Mouse (Mus musculus) bone marrow, adult 2 months (tissue): ENCODE measurements around the gene Tead1. TPM values are rescaled to one million over a fixed set of nuclear protein-coding genes. Genes with fewer than 3 reads are reported as not detected.

Experiments
- H3K27ac ChIP-seq: fragments of 200-500 bp; 2 replicates; pipeline ENCODE4 v1.5.1; 2012; ENCODE audit warnings: low read depth, mild to moderate bottlenecking, control low read depth, inconsistent platforms, low read length; ENCODE audit not compliant: control insufficient read depth, poor library complexity, insufficient read depth
- H3K4me1 ChIP-seq: fragments of 200-500 bp; 2 replicates; pipeline ENCODE4 v1.6.1; 2011; ENCODE audit warnings: low read length; ENCODE audit not compliant: control insufficient read depth, insufficient read depth
- H3K4me3 ChIP-seq: fragments of 200-500 bp; replicated peaks from 2 replicates; pipeline ENCODE3; 2011; ENCODE audit warnings: mild to moderate bottlenecking, low read depth, low read length, control low read depth; ENCODE audit not compliant: control insufficient read depth
- CTCF ChIP-seq: fragments of 200-500 bp; IDR thresholded peaks from 2 replicates; pipeline ENCODE4 v1.5.1; 2011; ENCODE audit warnings: low read length, control low read depth; ENCODE audit not compliant: control insufficient read depth, insufficient read depth
- POLR2A ChIP-seq: fragments of 200-500 bp; IDR thresholded peaks from 2 replicates; pipeline ENCODE4 v1.6.1; 2011; ENCODE audit warnings: low read depth, mild to moderate bottlenecking, control low read depth, low read length, borderline replicate concordance; ENCODE audit not compliant: control insufficient read depth
- WGBS: fragments of 180-500 bp; shearing (Covaris S2); methylation state at CpG from one replicate; pipeline ENCODE4 v1.1.7; 2018; 5-methylcytosine and 5-hydroxymethylcytosine counted together
- polyA plus RNA-seq: library from polyadenylated mRNA; stranded (reverse); fragments of >200 nt; gene quantifications from 2 replicates; pipeline ENCODE4 v1.2.4, GENCODE M21; 2011; ENCODE audit warnings: low replicate concordance; ENCODE audit not compliant: missing spikeins, insufficient read depth, insufficient read length

Gene Tead1
- polyA plus RNA-seq, 1 experiment = 3.0 TPM

- Histone ChIP-seq H3K4me1 (no peaks in the 10 kb centered on the region; the same call in 1 of the 2 replicates), H3K4me3 (no peak overlapping the region), H3K27ac (no peak overlapping the region)
- TF ChIP-seq POLR2A (no peak), CTCF (no peak)
- 80% methylated on average over 6 of the region's 6 CpGs for WGBS
These were observed 212.8 kb downstream of the Tead1 start for GRCm38 (mm10) chr7:112891883-112892282.

DNA sequence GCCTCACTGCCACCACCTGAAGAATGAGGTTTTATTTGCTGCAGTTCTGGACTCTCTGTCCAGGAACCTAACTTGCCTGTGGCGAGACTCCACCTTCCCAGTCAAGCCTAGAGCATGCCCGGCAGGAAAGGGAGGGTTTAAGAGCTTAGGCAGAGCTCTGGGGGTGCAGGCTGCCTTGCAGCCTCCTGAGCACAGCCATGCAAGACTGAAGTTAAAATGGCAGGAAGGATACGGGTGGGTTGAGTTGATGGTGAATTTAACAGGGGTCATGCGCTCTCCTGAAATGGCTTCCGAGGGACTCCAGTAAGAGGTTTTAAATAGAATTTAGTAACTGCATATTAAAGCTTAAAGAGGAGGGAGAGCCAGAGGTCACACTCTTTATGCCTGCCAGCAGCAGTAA is 213.5 kb downstream of the Tead1 start:
- WGBS = 69% methylated on average over 5 of the region's 5 CpGs

DNA sequence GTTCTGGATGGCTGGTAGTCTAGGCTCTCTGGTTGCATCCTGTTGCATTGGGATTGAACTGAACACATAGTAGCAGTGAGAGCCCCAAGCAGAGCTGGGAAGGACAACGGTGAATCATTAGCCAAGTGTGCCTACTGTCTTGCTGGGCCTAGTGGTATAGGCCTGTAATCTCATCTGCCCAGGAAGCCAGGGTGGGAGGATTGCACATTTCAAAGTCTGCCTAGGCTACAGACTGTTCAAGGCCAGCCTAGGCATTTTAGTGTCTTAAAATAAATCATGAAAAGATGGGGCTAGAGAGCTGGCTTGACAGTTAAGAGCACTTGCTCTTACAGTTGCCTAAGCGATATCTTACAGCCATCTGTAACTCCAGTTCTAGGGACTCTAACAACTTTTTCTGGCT is 217.2 kb downstream of the Tead1 start:
- Histone ChIP-seq H3K4me1 (no peaks in the 10 kb centered on the region), H3K4me3 (no peak overlapping the region), H3K27ac (no peak overlapping the region)
- 87% methylated on average over 2 of the region's 2 CpGs for WGBS
- TF ChIP-seq POLR2A (no peak), CTCF (no peak)

More for the DNA sequence above, 213.5 kb downstream of the Tead1 start:
- TF ChIP-seq POLR2A (no peak), CTCF (no peak)
- no peak overlapping the region for H3K27ac ChIP-seq
- H3K4me3 ChIP-seq = no peak overlapping the region
- H3K4me1 ChIP-seq = no peaks in the 10 kb centered on the region; the same call in 1 of the 2 replicates

DNA sequence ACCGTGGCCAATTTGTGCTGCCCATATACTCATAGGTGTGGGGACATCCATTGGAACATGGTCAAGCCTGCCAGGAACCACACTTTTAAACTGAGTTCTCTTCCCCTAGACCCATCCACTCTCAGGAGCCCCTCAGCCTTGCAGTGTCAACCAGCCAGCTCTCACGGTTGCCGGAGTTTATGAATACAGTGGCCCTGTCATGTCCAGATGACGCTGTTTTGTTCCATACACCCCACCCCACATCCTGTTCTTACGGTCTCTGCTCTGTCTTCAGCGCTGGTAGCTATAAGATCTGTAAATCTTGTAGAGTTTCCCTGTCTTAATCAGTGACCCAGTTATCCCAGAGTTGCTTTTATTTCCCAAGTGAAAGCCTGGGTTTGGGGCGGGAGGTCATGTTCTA is 222.6 kb downstream of the Tead1 start:
- no peak overlapping the region for H3K4me3 ChIP-seq
- H3K27ac ChIP-seq = no peak overlapping the region
- 80% methylated on average over 7 of the region's 7 CpGs for WGBS
- H3K4me1 ChIP-seq = no peaks in the 10 kb centered on the region
- TF ChIP-seq CTCF = no peak
- TF ChIP-seq POLR2A = no peak

GRCm38 (mm10) chr7:112906848-112907247 is 227.7 kb downstream of the Tead1 start:
- Histone ChIP-seq H3K4me1 (no peaks in the 10 kb centered on the region), H3K27ac (no peak overlapping the region), H3K4me3 (no peak overlapping the region)
- 62% methylated on average over 5 of the region's 5 CpGs for WGBS
- TF ChIP-seq CTCF = no peak
- TF ChIP-seq POLR2A = no peak

- Histone ChIP-seq H3K27ac (no peak overlapping the region), H3K4me1 (no peaks in the 10 kb centered on the region), H3K4me3 (no peak overlapping the region)
- no peak for TF ChIP-seq CTCF
- WGBS = 76% methylated on average over 2 of the region's 2 CpGs
These were observed 228.3 kb downstream of the Tead1 start for GRCm38 (mm10) chr7:112907468-112907867.

DNA sequence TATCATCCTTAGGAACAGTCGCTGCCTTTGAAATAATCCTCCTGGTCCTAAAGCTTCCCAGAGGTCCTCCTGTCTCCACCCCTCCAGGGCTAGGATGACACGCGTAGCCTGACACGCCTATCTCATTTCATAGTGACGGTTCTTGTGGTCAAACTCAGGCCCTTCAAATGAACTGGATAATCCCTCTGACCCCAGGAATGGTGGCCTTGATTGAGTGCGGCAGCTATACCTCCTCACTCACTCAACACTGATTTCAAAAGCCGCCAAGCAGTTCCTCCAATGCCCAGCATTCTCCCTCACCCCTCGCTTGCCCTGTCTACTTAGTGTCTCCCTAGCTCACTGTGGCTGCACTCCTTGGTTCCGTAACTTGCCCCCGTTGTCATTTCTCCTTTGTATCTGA is 230.0 kb downstream of the Tead1 start:
- no peaks in the 10 kb centered on the region for H3K4me1 ChIP-seq
- no peak for TF ChIP-seq POLR2A
- no peak for TF ChIP-seq CTCF
- 84% methylated on average over 10 of the region's 10 CpGs for WGBS
- H3K4me3 ChIP-seq = no peak overlapping the region
- H3K27ac ChIP-seq = no peak overlapping the region

DNA sequence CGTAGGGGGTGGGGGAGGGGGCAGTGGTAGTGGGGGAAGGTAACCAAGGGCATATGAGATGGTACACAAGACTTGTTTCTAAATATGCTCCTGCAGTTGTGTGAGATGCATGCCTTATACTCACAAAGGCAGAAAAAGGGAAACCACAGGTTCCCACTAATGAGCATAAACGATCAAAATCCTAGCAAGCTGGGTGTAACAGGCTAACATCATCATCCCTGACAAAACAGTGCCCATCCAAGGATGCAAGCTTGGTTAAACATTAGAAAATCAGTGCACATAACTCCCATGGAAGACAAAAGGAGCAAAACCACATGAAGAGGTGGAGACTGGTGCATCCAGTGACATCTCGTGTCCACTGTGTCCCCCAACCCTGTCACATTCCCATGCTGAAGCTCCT is 233.9 kb downstream of the Tead1 start:
- WGBS = 56% methylated on average over 3 of the region's 3 CpGs

DNA sequence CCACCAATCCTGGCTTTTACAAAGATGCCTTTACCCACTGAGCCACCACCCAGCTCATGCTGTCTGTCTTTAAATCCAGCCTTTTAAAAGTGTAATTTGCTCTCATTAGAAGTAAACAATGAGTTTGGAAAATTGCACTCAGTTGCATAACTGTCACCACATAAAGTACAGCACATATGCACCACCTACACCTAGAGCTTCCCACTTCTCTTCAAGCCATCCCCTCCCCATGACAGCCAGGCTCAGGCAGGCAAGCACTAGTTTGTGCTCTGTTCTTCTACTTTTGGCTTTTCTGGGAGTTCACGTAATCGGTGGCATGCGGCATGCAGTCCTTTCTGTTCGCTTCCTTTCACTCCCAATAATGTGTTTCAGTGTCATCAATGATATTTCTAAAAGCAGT is 236.5 kb downstream of the Tead1 start:
- Histone ChIP-seq H3K27ac (no peak overlapping the region), H3K4me1 (no peaks in the 10 kb centered on the region), H3K4me3 (no peak overlapping the region)
- TF ChIP-seq POLR2A (no peak), CTCF (no peak)
- 81% methylated on average over 4 of the region's 4 CpGs for WGBS

More for the DNA sequence above, 233.9 kb downstream of the Tead1 start:
- Histone ChIP-seq H3K4me1 (no peaks in the 10 kb centered on the region), H3K27ac (no peak overlapping the region), H3K4me3 (no peak overlapping the region)
- TF ChIP-seq POLR2A (no peak), CTCF (no peak)
